Mouse (Mus musculus) cortical plate, adult 2 months (tissue): ENCODE results near the gene Cenpt.

ENCODE experiments used
- CTCF ChIP-seq: fragments of 200-500 bp; IDR thresholded peaks from 2 replicates; pipeline ENCODE4 v1.5.1; 2011; ENCODE audit warnings: mild to moderate bottlenecking, control low read depth, low read length; ENCODE audit not compliant: insufficient read depth; ENCODE audit errors: extremely low read depth
- POLR2A ChIP-seq: fragments of 200-500 bp; IDR thresholded peaks from 2 replicates; pipeline ENCODE4 v1.6.1; 2011; ENCODE audit warnings: mild to moderate bottlenecking, low read length, control low read depth; ENCODE audit not compliant: insufficient read depth; ENCODE audit errors: extremely low read depth

GRCm38 (mm10) chr8:105839209-105839608 lies 13.9 kb downstream of the Cenpt start:
- TF ChIP-seq CTCF (no peak), POLR2A (no peak)
